Mouse (Mus musculus): ENCODE results near the gene Nr4a1. TPM values are rescaled to one million over a fixed set of nuclear protein-coding genes. Genes with fewer than 3 reads are reported as not detected.

The Nr4a1 gene
- 10 to 100 TPM; 64.5 to 79.0 TPM for total RNA-seq (2021)
- long read RNA-seq, experiment 1, transcript Nr4a1-201 (7 exons, 2,477 nt), result major isoform, 27 of 35 reads
- long read RNA-seq, experiment 1, partial matches to known transcripts, result 3 of 35 reads
- long read RNA-seq, experiment 1, other reads (novel, unspliced or antisense), result 2 of 35 reads
- long read RNA-seq, experiment 2, transcript Nr4a1-201 (7 exons, 2,477 nt), result major isoform, 39 of 78 reads
- long read RNA-seq, experiment 2, transcript Nr4a1-202 (8 exons, 2,553 nt), result minor isoform, 10 of 78 reads
- long read RNA-seq, experiment 2, partial matches to known transcripts, result 18 of 78 reads
- long read RNA-seq, experiment 2, other reads (novel, unspliced or antisense), result 11 of 78 reads

GRCm38 (mm10) chr15:101253886-101254795 is at the start of gene Nr4a1:
Gene Nr4a1 (plus strand): TSS chr15:101254269.
- DNase-seq (ENCODE audit: low spot score in 2 of 2), result peak; percentile 40 to 58

GRCm38 (mm10) chr15:101204781-101205180 is 49.3 kb upstream of the Nr4a1 start:
- DNase-seq (ENCODE audit: low spot score in 2 of 2), result no peak

- peak in 1 of 2 experiments; percentile 51 for DNase-seq (ENCODE audit: low spot score in 2 of 2)
Measured at GRCm38 (mm10) chr15:101210228-101210627, 43.8 kb upstream of the Nr4a1 start.

- DNase-seq (ENCODE audit: low spot score in 2 of 2), result no peak
Measured at GRCm38 (mm10) chr15:101210998-101211613, 43.0 kb upstream of the Nr4a1 start.

- no peak for DNase-seq (ENCODE audit: low spot score in 2 of 2)
Measured at GRCm38 (mm10) chr15:101212435-101212834, 41.6 kb upstream of the Nr4a1 start.

- DNase-seq (ENCODE audit: low spot score in 2 of 2), result no peak
Measured at GRCm38 (mm10) chr15:101215136-101215535, 38.9 kb upstream of the Nr4a1 start.

GRCm38 (mm10) chr15:101216036-101216435 is 38.0 kb upstream of the Nr4a1 start:
- no peak for DNase-seq (ENCODE audit: low spot score in 2 of 2)

GRCm38 (mm10) chr15:101220905-101221297 is 33.2 kb upstream of the Nr4a1 start:
- DNase-seq (ENCODE audit: low spot score in 2 of 2), result no peak

GRCm38 (mm10) chr15:101221298-101222104 is 32.6 kb upstream of the Nr4a1 start:
- peak; percentile 79 to 84 for DNase-seq (ENCODE audit: low spot score in 2 of 2)

- DNase-seq (ENCODE audit: low spot score in 2 of 2), result no peak
Measured at GRCm38 (mm10) chr15:101222897-101223482, 31.1 kb upstream of the Nr4a1 start.

GRCm38 (mm10) chr15:101223596-101223995 is 30.5 kb upstream of the Nr4a1 start:
- DNase-seq (ENCODE audit: low spot score in 2 of 2), result no peak

GRCm38 (mm10) chr15:101224006-101224906 is 29.8 kb upstream of the Nr4a1 start, which contains the start of gene Grasp:
Gene Grasp (plus strand): TSS chr15:101224188.
- peak; percentile 75 to 84 for DNase-seq (ENCODE audit: low spot score in 2 of 2)

- no peak for DNase-seq (ENCODE audit: low spot score in 2 of 2)
Measured at GRCm38 (mm10) chr15:101224977-101225376, 29.1 kb upstream of the Nr4a1 start.

GRCm38 (mm10) chr15:101227971-101228370 is 26.1 kb upstream of the Nr4a1 start:
- DNase-seq (ENCODE audit: low spot score in 2 of 2), result no peak

GRCm38 (mm10) chr15:101228866-101229590 is 25.0 kb upstream of the Nr4a1 start:
- no peak for DNase-seq (ENCODE audit: low spot score in 2 of 2)

- no peak for DNase-seq (ENCODE audit: low spot score in 2 of 2)
Measured at GRCm38 (mm10) chr15:101230503-101230902, 23.6 kb upstream of the Nr4a1 start.

GRCm38 (mm10) chr15:101230995-101231647 is 22.9 kb upstream of the Nr4a1 start:
- DNase-seq (ENCODE audit: low spot score in 2 of 2), result no peak

GRCm38 (mm10) chr15:101231648-101232180 is 22.4 kb upstream of the Nr4a1 start:
- no peak for DNase-seq (ENCODE audit: low spot score in 2 of 2)

Measured in adrenal gland, postnatal 4 days (tissue).